Mouse (Mus musculus) layer of hippocampus, postnatal 10 days (tissue): ENCODE measurements around the gene BC005624. TPM values are rescaled to one million over a fixed set of nuclear protein-coding genes. Genes with fewer than 3 reads are reported as not detected.

Experiments used
- DNase-seq, 2 experiments: peaks; one replicate each; pipeline ENCODE4 v3.0.0; 2021; ENCODE audit warnings: low spot score in 2 of 2
- total RNA-seq, 2 experiments: library from RNA; stranded (reverse); gene quantifications; 2 replicates each; pipeline ENCODE4 v1.2.3; 2021

The BC005624 gene
- total RNA-seq, 2 experiments from 2014 or later = 49.0 to 52.0 TPM

- peak; percentile 71 to 80 for DNase-seq
These were observed 52.4 kb downstream of the BC005624 start, which contains the start of gene Ptges for GRCm38 (mm10) chr2:30929483-30930045. Ptges (minus strand) TSS chr2:30929863.

DNA sequence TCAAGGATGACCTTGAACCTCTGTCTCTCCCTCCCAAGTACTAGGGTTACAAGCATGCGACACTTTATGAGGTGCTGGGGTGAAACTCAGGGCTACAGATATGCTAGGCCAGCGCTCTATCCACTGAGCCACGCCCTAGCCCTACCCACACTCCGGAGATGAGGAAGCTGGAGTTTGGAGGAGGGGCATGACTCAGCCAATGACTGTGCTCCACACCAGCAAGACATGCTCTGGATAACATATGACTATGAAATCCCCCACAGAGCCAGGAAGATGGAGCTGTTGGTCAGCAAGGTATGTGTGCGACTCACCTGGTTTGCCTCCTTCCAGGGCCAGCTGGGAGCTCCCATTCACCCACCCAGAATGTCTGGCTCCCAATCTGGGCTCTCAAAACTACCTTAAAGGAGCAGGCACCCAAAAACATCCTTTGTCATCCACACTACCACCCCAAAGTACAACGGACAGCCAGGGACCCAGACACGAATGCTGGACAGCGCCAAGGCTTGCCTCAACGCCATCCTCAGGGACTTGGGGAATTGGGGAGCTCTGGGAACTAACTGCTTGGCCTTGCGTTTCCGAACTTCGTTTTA is 53.0 kb downstream of the BC005624 start:
- no peak for DNase-seq

DNA sequence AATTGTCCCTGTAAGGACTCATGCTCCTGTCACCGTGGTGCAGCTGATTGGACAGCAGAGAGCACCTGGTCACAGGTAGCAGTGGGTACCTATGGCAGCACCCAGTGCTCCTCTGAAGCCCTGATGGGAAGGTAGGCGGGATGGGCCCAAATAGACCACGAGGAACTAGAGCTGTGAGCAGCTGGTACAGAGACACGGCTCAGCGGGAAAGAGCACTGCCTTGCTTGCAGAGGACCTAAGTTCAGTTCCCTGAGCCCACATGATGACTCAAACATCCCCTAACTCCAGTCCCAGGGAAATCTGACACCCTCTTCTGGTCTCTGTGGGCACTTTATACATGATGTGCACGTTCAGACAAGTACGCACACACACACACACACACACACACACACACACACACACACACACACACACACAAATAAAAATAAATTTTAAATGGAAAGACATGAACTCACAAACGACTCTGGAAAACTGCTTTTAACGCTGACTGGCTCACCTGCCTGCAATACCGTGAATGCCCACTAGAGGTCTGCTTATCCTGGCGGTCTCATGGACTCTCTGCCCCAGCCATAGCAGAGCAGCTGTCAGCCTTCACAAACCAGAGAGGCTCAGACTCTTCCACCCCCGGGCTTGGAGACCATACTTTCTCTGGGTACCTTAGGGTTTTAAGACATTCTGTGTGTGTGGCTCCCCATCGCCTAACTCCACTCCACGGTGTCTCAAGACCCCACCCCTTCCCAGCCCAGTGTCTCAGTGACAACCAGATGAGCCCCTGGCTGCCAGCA is 54.0 kb downstream of the BC005624 start:
- DNase-seq = peak; percentile 89

DNA sequence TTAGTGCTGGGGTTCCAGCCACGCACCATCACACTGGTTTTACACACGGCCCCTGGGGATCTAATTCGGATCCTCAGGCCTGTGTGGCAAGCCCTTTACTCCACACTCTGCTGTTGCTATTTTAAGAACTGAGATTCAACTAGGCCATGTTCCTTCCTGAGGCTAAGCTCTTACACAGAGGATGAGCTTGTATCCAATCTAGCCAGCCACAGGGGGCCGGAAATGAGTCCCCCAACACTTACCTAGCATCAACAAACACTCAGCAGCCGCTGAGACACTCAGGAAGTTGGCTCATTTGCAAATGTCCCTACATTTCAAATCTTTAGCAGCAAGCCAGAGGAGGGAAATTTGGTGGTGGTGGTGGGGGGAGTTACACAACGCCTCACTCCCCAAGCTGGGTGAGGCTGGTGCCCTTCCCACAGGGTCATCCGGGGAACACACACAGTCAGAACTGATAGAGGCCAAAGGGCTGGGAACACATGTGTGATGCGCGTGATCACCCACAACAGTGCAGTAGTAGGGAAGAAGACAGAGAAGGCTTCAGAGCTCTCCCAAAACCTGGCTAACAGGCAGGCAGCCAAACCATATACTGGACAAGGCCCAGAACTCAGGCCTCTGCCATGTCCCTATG is 54.7 kb downstream of the BC005624 start:
- no peak for DNase-seq

GRCm38 (mm10) chr2:30926381-30926780 is 55.6 kb downstream of the BC005624 start:
- no peak for DNase-seq

DNA sequence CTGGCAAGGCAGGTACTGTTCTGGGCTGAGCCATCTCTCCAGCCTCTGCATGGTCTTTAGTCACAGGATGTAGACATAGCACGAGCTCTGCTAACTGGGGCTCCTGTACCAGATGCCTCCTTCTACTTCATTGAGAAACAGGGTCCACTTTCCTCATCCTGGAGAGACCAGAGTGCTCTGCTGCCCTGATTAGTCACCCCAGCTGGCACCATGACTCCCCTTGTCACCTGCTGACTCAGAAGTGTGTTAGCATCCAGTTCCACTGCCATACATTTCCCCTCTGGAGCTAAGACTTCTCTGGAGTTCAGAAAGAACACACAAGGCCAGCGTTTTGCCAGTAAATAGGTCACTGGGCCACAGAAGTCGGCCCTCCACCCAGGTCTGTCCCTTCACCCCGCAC is 56.8 kb downstream of the BC005624 start:
- DNase-seq = no peak

- DNase-seq = no peak
These were observed 58.9 kb downstream of the BC005624 start for GRCm38 (mm10) chr2:30923099-30923498.

Other genes with a start within 250 kb of the BC005624 start
- 1 to 10 TPM; 2.0 to 3.2 TPM for gene 1700001O22Rik, start 178.5 kb downstream of the BC005624 start, total RNA-seq
- 10 to 100 TPM; 44.9 to 57.7 TPM for gene Ntmt1, start 174.4 kb downstream of the BC005624 start, total RNA-seq
- gene Asb6, start 151.9 kb downstream of the BC005624 start, total RNA-seq = 10 to 100 TPM; 34.9 to 36.1 TPM
- 1 to 10 TPM; 2.5 to 3.9 TPM for gene Prrx2, start 147.2 kb downstream of the BC005624 start, total RNA-seq
- 1 to 10 TPM; 5.7 to 6.6 TPM for gene Ptges, start 52.3 kb downstream of the BC005624 start, total RNA-seq
- 10 to 100 TPM; 33.3 to 35.2 TPM for gene Tor1b, start 29.2 kb downstream of the BC005624 start, total RNA-seq
- 10 to 100 TPM; 44.4 to 52.8 TPM for gene Tor1a, start 14.3 kb downstream of the BC005624 start, total RNA-seq
- 10 to 100 TPM; 73.6 to 74.9 TPM for gene Usp20, start 78 bp upstream of the BC005624 start, total RNA-seq
- gene Fnbp1, start 159.8 kb upstream of the BC005624 start, total RNA-seq = 10 to 100 TPM; 90.2 to 99.0 TPM
- gene Gpr107, start 170.1 kb upstream of the BC005624 start, total RNA-seq = 10 to 100 TPM; 50.7 to 54.5 TPM